Mouse (Mus musculus): Measurements from ENCODE around the gene Tango6.
A peak's percentile ranks its signal among the peaks of the same experiment; 100 is the strongest.

Tango6 gene

DNA sequence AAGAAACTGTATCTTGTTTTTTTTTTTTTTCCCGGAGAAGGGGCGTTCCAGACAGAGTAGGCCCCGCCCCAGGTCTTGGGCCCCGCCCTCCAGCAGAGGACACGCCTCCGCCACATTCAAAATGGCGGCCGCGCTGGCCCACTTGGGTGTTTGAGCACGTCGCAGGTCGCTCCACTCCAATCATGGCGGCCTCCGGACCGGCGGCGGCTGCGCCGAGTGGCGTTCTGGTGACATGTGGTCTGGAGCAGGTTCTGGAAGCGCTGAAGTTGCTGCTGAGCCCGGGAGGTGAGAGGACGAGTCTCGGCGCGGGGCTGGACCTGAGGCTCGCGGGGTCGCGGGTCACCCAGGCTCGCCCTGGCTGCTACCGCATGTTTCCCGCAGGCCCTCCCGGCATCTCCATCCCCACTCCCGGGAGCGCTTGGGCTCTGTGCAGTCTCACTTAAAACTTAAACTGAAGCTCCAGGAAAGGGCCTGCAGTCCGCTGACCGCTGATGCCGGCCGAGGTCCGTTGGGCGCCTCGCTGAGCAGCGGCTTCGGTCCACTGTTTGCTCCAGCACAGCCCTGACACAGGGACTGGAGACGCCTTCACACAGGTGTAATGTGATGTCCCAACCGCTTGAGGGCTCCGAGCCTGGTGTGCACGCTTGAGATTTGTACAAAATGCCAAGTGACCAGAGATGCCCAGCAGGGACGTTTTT is at the start of gene Tango6:
Gene Tango6 (plus strand): TSS at position 98 of the 698 bp plus-strand sequence.
- peak; percentile 86 to 94 for DNase-seq (ENCODE audit: low spot score in 2 of 2)

DNA sequence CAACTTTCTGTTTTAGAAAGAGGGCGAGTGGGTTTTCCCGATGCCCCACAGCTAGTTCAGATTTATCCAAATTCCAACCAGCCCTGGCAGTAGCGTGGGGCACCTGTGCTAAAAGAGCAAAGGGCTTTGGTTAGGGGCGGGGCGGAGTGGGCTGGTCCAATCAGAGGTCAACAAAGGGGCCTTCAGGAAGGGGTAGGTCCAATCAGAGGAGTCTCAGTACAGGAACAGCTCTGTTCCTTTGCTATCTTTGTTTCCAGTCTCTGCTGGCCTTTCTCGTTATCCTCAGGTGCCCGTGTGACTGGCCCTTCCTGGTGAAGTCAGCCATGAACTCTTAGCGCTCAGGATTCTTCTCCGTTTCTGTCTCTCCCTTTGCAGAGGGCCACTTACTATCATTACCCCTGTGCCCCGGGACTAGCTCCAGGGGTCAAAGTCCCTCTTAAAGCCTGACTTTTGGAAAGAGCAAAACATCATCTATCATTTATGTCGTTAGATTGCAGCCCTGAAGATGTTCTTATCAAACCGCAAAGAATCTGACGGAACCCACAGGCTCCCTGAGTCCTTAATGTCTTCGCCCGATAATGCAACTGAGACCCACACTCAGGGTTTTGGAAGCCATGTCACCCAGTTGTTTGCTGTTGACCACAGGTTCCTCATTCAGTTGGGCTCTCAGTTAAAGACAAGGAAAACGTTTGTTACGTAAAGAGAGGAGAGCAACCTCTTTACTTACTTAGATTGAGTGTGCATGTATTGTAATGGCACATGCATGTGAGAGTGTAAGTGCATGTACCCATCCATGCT is 49.3 kb upstream of the Tango6 start:
- DNase-seq (ENCODE audit: low spot score in 2 of 2), result peak in 1 of 2 experiments; percentile 25

DNA sequence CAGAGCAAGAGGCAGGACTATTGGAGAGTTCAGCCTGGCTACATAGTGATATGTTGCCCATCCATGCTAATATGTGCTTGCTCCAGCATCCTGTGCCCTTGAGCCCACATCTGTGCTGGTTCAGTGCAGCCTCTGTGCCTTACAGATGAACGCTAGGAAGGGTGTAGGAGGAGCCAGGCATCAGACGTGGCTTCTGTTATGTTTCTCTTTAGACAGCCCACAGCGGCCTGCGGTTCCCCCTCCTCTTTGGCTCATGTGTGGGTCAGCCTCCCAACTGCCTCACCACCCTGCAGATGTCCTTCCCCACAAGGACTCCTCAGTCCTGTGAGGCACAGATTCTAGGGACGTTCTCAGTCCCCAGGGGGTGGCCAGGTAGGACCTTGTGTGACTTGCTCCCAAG is 47.6 kb upstream of the Tango6 start:
- DNase-seq (ENCODE audit: low spot score in 2 of 2), result no peak

DNA sequence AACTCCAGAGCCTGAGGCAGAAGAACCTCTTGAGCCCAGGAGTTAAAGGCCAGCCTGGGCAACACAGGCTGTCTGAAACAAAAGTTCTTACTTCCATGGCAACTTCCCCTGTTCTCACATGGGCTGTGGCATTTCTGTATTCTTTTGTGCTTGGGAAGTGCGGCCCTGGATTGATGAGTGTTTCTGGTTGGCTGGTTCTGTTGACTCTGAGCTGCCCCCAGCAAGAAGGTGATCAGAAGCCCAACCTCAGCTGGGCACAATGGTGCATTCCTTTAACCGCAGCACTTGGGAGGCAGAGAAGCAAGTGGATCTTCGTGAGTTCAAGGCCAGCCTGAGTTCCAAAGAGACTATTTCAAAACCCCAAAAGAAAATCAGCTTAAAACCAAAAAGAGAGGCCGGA is 45.4 kb upstream of the Tango6 start:
- DNase-seq (ENCODE audit: low spot score in 2 of 2), result no peak

DNA sequence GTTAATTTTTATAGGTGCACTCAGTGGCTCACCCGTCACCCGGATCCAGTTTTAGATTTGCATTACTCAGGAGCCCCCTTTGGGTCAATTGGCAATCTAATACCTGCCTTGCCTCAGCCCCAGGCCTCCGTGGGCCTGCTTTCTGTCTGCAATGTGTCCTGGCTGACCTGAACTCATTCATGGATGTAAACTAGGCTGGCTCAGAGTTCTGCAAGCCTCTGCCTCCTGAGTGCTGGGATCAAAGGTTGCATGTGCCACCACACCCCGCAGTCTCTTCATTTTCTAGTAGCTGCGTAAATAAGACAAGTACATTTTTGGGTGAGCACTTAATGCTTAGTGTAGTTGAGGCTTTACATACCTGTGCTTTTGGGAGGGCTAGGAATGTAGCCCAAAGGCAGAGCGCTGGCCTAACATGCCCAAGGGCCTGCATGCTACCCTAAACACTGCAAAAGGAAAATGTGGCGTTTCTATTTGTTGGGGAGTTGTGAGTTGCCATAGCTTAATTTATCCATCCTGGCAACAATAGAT is 44.0 kb upstream of the Tango6 start:
- no peak for DNase-seq (ENCODE audit: low spot score in 2 of 2)

DNA sequence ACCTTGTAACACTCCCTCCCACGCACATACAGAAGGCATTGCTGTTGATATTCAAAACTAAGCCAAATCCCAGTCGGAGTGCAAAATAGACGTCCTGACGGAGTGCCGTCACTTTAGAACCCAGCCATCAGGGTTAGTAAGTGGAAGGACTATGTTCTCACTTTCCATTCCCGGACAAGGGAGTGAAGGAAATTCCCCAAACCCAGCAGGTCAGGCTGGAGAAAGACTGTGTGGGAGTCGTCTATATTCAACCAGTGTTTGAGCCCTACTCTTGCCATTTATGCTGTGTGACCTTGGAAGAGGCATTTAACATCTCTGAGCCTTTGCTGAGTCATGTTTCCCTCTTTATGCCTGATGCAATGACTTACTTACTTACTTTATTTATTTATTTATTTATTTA is 42.7 kb upstream of the Tango6 start:
- no peak for DNase-seq (ENCODE audit: low spot score in 2 of 2)

DNA sequence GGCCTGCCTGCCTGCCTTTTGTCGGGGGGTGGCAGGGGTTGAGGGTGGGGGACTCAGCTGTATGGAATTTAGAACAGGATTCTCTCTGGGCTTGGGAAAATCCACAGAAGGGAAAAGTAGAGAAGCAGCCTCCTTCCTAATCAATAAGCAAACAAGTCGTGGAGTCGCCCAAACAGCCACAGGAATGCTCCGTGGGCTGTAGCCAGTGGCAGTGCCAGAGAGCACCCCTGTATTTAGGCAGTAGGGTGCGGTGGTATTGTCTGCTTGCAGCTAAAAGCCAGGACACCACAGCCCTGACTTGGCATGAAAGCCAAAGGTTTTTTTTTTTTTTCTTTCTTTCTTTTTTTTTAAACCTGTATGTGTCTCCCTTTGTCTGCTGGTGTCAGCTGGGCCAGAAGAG is 41.9 kb upstream of the Tango6 start:
- DNase-seq (ENCODE audit: low spot score in 2 of 2), result no peak

DNA sequence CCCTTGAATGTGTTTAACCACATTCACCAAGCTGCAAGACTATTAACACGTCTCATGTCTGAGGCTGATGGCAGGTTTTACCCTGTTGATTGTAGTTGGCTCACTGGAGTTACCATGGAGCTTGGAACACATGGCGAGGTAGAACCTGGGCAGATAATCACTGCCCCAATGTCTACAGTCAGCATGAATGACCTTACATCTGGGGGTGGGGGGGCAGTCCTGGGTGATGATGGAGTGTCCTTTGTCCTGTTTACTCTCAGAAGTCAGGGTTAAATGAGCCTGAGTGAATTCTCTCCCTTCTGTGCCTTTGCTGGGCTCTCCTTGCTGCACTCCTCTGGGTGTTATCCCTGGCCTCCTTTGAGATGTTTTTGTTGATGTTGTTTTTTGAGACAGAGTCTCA is 40.7 kb upstream of the Tango6 start:
- DNase-seq (ENCODE audit: low spot score in 2 of 2), result no peak

DNA sequence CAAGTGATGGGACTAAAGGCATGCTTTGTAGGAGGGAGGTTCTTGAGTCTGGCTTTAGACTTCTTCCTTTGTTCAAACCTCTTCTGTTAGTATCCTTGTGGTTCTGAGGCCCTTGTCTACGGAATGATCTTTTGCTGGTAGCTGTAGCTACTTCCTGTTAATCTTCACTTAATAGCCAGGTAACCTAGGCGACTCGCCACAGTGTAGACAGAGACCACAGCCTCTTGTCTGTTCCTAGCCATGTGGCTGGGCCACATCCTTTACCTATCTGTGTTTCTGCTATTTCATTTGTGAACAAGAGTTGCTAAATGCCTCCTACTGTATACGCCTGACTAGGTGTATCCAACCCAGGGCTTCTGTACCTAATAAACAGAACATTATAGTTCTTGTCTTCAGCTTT is 39.8 kb upstream of the Tango6 start:
- DNase-seq (ENCODE audit: low spot score in 2 of 2), result peak in 1 of 2 experiments; percentile 27

DNA sequence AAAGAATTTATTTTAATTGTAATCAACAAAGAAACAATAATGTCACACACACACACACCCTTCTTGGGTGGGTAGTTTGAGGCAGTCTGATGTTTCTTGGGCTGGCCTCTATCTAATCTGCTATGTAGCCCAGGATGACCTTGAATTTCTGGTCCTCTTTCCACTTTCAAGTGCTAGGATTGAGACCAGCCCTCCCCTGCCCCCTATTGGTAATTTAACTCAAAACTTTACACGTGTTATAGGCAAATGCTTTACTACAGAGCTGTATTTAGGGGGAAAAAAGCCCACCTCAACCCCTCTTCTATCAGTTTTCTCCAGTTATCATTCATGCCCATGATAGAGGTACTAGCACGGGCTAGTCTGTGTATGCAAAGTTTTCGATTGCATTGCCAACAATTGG is 37.9 kb upstream of the Tango6 start:
- DNase-seq (ENCODE audit: low spot score in 2 of 2), result no peak

DNA sequence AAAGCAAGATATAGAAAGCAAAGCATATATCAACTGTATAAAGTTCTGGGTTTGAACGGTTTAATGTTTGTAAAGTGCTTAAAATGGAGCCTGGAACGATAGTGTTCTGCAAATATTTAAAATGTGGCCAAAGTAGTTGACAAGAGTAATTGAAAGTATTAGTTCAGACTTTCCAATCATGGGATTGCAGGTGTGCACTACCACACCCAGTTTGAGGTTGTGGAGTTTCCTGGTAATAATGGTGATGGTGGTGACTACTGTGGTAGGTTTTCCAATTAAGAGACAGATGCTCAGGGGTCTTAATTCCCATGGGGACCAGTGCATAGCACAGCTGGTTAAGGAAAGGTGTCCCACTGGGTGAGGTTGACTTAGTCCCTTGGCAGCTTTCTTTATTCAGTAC is 36.7 kb upstream of the Tango6 start:
- DNase-seq (ENCODE audit: low spot score in 2 of 2), result no peak

DNA sequence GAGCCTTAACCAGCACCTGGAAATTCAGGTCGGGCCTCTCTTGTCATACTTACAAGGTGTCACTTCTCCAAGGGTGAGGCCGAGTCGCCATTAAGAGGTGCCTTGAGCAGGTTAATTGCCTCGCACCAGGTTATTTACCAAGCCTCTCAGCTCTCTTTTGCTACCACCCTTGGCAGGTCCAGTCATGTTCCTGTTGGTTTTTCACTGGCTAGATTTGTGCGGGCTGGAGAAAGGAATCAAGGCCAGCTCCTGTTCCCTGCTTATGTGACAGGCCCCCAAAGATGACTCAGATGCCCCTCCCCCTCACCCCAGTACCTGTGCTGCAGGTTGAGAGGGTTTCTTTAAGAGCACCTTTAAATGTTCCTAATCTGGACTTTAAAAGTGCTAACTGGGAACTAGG is 36.1 kb upstream of the Tango6 start:
- DNase-seq (ENCODE audit: low spot score in 2 of 2), result no peak

DNA sequence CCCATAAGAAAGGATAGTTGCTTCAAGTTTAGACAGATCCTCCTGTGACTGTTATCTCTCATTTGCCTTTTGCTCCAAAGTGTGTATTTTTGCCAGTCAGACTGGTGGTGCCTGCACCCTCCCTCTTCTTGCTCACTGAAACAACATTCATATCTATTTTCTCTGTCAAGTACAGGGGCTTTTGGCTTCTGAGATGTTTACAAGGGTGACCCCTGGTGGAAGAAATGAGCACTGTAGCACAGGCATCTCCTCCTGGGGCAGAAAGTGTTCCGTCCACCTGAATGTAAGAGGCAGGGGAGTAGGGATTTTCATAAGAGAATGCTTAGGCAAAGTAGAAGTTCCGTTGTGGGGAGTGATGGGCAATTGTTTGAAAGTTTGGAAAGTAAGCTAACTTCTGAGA is 35.5 kb upstream of the Tango6 start:
- peak; percentile 44 to 76 for DNase-seq (ENCODE audit: low spot score in 2 of 2)

DNA sequence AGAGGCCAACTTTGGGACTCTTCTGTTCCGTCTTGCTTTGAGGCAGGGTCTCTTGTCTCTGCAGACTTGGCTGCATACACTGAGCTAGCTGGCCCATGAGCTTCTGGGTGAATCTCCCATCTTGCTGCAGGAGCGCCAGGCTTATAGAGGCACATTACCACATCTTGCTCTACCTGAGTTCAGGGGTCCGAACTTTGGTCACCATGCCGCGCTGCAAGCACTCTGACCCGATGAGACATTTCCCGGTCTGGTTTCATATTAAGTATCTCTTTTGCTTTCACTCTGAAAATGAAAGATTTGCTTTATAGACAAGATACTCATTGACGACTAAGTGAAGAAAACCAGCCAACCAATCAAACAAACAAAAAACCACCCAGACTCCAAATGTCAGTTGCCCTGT is 34.4 kb upstream of the Tango6 start:
- DNase-seq (ENCODE audit: low spot score in 2 of 2), result no peak

DNA sequence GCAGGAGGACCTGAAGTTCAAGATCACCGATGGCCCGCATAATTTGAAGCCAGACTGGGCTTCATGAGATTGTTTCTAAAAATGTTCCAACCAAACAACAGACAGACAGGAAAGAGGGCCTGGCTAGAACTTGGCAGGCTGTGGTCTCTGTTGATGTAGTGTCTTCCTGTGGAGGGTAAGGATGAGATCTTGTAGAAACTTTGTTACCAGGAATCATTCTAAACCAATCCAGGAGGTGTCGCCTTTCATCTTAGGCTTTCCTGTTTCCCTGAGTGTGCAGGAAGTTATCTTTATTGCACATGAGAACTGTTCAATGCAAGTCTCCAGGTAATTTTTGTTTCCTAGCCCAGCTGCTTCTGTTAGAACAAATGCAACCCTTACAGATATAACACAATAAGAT is 30.9 kb upstream of the Tango6 start:
- DNase-seq (ENCODE audit: low spot score in 2 of 2), result no peak

DNA sequence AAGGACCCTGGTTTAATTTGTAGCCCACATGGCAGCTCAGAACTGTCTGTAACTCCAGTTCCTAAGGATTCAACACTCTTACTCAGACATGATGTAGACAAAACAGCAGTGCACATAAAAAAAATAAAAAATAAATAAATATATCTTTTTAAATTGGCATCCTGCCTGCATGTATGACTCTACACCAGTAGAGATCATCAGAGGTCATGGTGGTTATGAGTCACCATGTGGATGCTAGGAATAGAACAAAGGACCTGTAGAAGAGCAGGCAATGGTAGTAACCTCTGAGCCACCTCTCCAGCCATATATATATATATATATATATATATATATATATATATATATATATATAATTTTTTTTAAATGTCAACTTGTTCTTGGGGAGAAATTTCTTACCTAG is 26.8 kb upstream of the Tango6 start:
- DNase-seq (ENCODE audit: low spot score in 2 of 2), result no peak

DNA sequence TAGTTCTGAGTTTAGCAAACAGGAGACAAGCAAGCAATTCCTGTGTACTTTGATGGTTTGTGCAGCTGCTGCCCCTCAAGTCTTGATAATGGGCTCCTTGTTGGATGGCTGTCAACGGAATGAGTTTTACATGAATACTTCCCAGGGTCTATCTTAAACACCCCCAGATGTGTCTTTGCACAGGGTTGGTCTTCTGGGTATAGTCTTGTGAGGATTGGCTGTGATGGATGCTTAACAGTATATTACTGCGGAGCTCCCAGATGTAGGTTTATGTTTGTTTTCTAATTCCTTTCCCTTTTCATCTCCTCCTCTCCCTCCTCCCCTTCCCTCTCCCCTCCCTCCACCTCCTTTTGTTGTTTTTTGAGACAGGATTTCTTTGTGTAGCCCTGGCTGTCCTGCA is 10.1 kb upstream of the Tango6 start:
- DNase-seq (ENCODE audit: low spot score in 2 of 2), result no peak

DNA sequence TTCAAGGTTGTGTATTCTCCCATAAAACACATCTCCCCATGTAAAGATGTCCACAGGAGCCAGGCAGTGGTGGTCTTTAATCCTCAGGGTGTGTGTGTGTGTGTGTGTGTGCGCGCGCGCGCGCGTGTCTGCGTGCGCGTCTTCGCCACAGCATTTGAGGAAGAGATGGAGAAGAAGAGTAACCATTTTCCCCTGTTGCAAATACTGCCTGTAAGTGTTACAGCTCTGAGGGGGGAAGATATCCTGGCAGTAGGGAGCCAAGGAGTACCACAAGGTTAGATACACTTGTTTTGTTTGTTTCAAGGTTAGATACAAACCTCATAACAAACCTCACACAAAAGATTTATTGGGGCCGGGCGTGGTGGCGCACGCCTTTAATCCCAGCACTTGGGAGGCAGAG is 8.6 kb upstream of the Tango6 start:
- DNase-seq (ENCODE audit: low spot score in 2 of 2), result no peak

DNA sequence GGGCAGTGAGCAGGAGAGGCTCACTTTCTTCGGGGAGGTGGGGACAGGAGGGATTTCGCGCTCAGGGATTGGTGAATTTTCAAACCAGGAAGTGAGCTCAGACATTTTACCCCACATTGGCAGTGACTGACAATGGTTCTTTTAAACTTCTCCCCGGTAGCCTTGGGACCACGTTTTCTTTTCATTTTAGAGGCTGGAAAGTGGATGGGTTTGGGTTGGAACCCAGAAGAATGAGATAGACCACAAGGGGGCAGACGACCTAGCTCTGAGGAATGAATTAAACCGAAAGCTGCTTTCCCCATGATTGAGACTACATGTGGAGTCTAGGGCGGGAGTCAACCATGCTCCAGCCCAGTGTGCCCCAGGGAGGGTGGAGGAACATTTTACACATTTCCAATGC is 8.0 kb upstream of the Tango6 start:
- DNase-seq (ENCODE audit: low spot score in 2 of 2), result no peak

DNA sequence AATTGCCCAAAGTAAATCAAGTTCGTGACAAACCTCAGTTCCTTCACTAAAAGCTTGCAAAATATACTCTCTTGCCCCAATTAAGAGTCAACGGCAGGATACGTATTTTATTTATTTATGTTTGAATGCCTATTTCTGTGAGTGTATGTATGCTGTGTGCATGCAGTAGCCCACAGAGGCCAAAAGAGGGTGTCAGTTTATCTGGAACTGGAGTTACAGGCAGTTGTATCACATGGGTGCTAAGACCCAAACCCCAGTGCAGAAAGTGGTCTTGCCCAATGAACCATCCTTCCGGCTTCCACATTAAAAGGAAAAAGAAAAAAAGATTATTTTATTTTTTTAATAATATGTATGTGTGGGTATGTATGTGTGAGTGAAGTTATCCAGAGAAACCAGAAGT is 1.5 kb downstream of the Tango6 start:
- DNase-seq (ENCODE audit: low spot score in 2 of 2), result no peak

DNA sequence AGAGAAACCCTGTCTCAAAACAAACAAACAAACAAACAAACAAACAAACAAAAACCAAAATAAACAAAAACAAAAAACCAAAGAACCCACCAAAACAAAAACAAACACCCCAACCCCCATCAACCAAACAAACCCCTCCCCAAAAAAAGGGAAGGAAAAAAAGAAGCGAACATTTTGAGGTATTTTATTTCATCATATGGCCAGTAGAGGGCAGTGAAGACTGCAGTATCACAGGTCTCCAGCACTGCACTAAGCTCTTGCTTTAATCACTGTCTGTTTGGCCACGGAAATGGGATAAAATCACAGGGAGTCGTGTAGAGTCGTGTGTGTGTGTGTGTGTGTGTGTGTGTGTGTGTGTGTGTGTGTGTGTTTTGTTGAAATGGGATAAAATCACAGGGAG is 4.6 kb downstream of the Tango6 start:
- DNase-seq (ENCODE audit: low spot score in 2 of 2), result no peak

DNA sequence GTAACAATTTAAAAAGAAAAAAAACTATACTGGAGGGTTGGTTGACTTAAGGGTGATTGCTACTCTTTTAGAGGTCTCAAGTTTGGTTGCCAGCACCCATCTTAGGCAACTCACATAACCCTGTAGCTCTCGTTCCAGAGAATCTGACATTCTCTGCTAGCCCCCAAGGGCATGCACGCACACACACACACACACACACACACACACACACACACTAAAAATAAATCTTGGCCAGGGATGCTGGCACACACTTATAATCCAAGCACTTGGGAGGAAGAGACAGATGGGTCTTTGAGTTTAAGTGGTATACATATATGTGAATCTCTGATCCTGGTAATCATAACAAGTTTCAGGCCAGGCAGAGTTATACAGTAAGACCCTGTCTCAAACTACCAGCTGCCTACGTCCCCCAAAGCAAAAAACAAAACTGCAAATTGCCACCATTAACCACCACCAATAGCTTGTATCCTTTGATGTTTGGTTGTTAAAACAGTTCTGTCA is 14.9 kb downstream of the Tango6 start:
- no peak for DNase-seq (ENCODE audit: low spot score in 2 of 2)

DNA sequence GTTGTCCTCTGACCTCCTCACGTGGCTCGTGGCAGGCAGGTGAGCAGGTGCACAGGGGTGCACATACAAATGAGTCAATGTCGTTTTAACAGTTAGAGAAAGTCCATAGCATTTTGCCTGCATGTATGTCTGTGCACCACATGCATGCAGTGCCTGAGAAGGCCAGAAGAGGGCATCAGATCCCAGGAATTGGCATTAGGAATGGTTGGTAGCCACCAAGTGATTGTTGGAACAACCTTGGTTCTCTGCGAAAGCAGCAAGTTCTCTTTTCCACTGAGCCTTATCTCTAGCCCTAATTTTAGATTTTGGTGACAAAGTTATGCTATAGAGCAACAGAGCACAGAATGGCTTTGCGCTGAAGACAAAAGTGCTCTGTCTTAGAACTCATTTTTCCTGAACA is 16.7 kb downstream of the Tango6 start:
- DNase-seq (ENCODE audit: low spot score in 2 of 2), result peak; percentile 57 to 73
